Mouse (Mus musculus) liver, embryonic 16.5 days (tissue): ENCODE measurements around the gene Dao. TPM values are rescaled to one million over a fixed set of nuclear protein-coding genes. Genes with fewer than 3 reads are reported as not detected.
A peak's percentile ranks its signal among the peaks of the same experiment; 100 is the strongest.

Source experiments
- ATAC-seq: fragments of 200-750 bp; cut with Nextera tagmentation; 2 replicates; pipeline ENCODE4 v1.8.0; 2017; ENCODE audit warnings: low read depth, mild to moderate bottlenecking, moderate number of reproducible peaks, moderate library complexity
- H3K27ac ChIP-seq: fragments of 300-500 bp; sonication (generic); 2 replicates; pipeline ENCODE4 v1.5.1; 2014; ENCODE audit warnings: mild to moderate bottlenecking, low read length
- H3K27me3 ChIP-seq: fragments of 300-500 bp; sonication (generic); 2 replicates; pipeline ENCODE4 v1.6.1; 2014; ENCODE audit warnings: low read depth, low read length, mixed read lengths; ENCODE audit not compliant: control insufficient read depth, insufficient read depth
- H3K36me3 ChIP-seq: fragments of 300-500 bp; sonication (generic); 2 replicates; pipeline ENCODE4 v1.6.1; 2014; ENCODE audit warnings: mild to moderate bottlenecking; ENCODE audit not compliant: control insufficient read depth, insufficient read depth
- H3K4me1 ChIP-seq: fragments of 300-500 bp; sonication (generic); 2 replicates; pipeline ENCODE4 v1.6.1; 2014; ENCODE audit warnings: low read depth, low read length, mixed read lengths; ENCODE audit not compliant: control insufficient read depth
- H3K4me2 ChIP-seq: fragments of 300-500 bp; sonication (generic); 2 replicates; pipeline ENCODE4 v1.6.1; 2014; ENCODE audit warnings: low read depth, low read length, mixed read lengths
- H3K4me3 ChIP-seq: fragments of 300-500 bp; sonication (generic); 2 replicates; pipeline ENCODE4 v1.5.1; 2014; ENCODE audit warnings: low read depth, mild to moderate bottlenecking, low read length
- H3K9ac ChIP-seq: fragments of 300-500 bp; sonication (generic); 2 replicates; pipeline ENCODE4 v1.6.1; 2014; ENCODE audit warnings: low read depth, low read length
- H3K9me3 ChIP-seq: fragments of 300-500 bp; sonication (generic); replicated peaks from 2 replicates; pipeline ENCODE4 v1.6.1; 2016; ENCODE audit warnings: low read length; ENCODE audit not compliant: control insufficient read depth
- WGBS: fragments of 180-500 bp; shearing (Covaris S2); extraction: QIAGEN DNeasy Blood & Tissue Kit; methylation state at CpG from one replicate; pipeline ENCODE4 v1.1.7; 2014; ENCODE audit not compliant: insufficient replicate concordance; 5-methylcytosine and 5-hydroxymethylcytosine counted together
- polyA plus RNA-seq: library from polyadenylated mRNA; unstranded; fragments of >200 nt; fragmentation: Nextera tagmentation; extraction: Ambion mirVana; gene quantifications from 2 replicates; pipeline ENCODE4 v1.2.1, GENCODE M21; 2015

Gene Dao
- polyA plus RNA-seq, 1 experiment from 2014 or later: 0.21 TPM

DNA sequence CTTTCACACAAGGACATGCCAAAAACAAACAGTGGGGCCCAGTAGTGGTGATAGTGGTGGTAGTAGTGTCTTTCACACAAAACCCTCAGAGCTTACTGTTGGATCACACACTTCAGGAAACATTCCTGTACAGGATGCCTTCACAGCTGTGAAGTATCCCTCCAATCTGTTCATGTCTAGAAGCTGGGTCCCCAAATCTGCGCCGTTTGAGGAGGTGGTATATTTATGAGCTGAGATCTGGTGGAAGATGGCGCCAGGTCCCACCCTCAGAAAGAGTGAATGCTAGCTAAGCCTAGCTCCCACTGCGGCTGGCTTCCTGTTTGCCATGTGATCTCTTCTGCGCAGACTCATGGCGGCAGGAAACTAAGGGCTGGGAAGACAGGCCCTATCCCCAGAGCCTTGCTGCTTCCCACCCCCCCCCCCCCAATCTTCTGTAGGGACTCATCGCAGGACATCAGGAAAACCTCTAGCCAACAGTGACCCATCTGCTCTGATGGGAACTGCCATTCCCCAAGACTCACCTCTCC, 37.8 kb upstream of the Dao start:
- peaks cover 16% of the 10 kb centered on the region for H3K4me1 ChIP-seq
- no peak overlapping the region for H3K4me3 ChIP-seq
- no peak overlapping the region for H3K9ac ChIP-seq
- no peaks in the 10 kb centered on the region for H3K27me3 ChIP-seq
- no peak overlapping the region for H3K27ac ChIP-seq
- H3K4me2 ChIP-seq: no peak overlapping the region
- no peak for ATAC-seq
- WGBS: 90% methylated on average over 7 of the region's 7 CpGs
- 0 out of 2 replicates have a peak, but pooled peaks cover 3% of the 10 kb centered on the region for H3K9me3 ChIP-seq
- H3K36me3 ChIP-seq: peaks cover 44% of the 10 kb centered on the region

DNA sequence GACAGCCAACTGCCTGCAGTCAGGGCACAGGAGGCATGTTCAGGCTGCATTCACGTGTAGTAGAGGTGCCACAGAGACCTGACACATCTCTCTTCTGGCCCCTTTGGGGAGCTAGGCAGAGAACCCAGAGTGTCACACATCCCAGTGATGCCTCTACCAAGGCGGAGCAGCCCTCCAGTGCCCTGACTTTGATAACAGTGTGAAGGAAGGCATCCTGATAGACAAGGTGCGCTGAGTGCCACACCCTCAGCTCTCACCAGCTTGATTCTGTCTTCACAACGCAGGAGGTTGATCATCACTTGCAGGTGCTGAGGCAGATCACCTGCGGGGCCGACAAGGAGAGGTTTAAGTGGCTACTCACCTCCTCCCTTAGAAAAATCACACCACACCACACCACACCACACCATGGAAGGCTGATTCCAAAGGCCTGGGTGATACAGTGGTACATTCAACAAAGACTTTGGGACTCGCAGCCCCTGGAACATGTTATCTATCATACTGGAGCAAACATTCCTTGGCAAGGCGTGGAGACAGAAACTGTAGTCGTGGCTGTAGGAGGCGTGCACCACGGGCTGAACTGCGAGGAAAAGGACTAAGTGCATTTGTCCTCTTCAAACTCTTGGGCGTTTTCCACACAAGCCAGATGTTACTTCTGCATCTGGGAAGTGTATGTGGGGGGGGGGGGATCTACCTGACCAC, 36.9 kb upstream of the Dao start:
- peak; percentile 62 for ATAC-seq
- Histone ChIP-seq H3K9ac (no peak overlapping the region), H3K4me1 (peaks cover 18% of the 10 kb centered on the region), H3K4me2 (no peak overlapping the region), H3K27ac (no peak overlapping the region), H3K36me3 (peaks cover 39% of the 10 kb centered on the region), H3K27me3 (no peaks in the 10 kb centered on the region), H3K9me3 (0 out of 2 replicates have a peak, but pooled peaks cover 3% of the 10 kb centered on the region), H3K4me3 (no peak overlapping the region)
- 66% methylated on average over 13 of the region's 13 CpGs for WGBS

DNA sequence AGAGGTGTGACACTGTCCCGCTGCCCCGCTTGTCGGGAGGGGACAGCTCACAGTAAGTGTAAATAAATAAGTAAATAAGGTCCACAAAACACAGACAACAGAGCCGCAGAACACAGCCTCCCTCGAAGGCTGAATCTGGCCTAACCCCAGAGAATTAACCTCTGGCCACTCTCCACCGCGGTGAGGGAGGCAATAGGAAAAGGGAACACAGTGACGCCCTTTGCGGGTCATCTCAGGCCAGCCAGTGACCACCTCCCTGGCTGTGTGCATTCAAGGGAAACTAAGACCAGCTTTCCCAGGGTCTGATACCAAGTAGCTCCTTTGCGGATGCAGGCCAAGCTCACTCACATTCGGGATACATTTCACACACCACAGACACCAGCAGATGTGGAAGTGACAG, 35.1 kb upstream of the Dao start:
- no peak overlapping the region for H3K27ac ChIP-seq
- ATAC-seq: no peak
- H3K4me2 ChIP-seq: no peak overlapping the region
- H3K4me3 ChIP-seq: no peak overlapping the region
- H3K4me1 ChIP-seq: peaks cover 30% of the 10 kb centered on the region
- WGBS: 84% methylated on average over 11 of the region's 11 CpGs
- no peaks in the 10 kb centered on the region for H3K27me3 ChIP-seq
- H3K9me3 ChIP-seq: 0 out of 2 replicates have a peak, but pooled peaks cover 1% of the 10 kb centered on the region
- H3K9ac ChIP-seq: no peak overlapping the region
- peaks cover 39% of the 10 kb centered on the region for H3K36me3 ChIP-seq

DNA sequence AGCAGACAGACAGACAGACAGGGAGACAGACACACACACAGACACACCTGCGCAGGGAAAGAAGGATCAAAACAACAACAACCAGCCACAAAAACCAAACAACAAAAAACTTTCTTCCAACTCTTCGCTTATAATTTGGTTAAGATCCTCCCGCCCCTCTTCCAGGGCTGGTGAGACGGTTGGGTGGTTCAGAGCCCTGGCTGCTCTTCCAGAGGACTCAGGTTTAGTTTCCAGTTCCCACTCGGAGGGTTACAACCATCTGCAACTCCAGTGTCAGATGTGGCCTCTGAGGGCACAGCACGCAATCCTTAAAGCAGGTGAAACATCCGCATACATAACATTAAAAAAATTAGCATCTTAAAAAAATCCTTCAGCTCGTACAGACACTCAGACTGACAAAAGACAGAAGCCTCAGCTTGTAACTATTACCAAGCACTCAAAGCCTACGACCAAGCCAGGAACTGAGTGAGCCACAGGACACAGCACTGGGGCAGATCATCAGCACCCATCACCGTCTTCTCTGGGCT, 32.0 kb upstream of the Dao start:
- no peak overlapping the region for H3K9ac ChIP-seq
- WGBS: 81% methylated on average over 10 of the region's 10 CpGs

DNA sequence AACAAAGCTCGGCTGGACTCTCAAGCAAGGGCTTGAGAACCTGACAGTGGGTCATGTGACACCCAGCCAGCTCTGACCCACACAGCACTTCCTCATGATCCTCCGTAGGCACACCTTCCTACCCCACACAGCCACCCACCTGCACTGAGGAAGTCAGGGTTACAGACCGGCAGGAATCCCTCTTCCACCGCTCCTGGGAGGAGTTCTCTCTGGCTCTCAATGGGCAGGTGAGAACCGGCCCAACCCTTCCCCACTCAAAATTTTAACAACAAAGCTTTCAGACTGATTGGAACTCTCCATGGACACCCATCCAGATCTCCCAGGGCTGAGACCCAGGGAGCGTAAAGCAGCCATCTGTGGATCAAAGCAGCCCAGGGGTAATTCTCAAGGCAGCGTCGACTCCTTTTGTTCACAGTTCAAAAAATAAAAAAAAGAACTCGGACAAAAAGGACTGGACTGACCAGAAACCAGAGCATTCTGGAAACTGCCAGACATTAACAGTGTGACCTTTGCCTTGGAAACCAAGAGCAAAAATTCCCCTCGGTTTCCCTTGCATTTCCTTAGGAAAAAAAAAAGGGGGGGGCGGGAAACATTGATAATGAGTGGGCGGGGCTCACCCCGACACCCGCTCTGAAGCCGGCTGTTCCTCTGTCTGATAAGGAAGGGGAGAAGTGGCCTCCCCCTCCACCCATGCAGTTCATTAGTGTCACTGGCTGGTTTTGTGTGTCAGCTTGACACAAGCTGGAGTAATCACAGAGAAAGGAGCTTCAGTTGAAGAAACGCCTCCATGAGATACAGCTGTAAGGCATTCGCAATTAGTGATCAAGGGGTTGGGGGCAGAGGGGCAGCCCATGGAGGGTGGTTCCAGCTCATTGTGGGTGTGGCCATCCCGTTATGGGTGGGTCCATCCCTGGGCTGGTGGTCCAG, 30.7 kb upstream of the Dao start:
- Histone ChIP-seq H3K4me3 (peak overlapping the region; percentile 62), H3K9me3 (no peaks in the 10 kb centered on the region), H3K27me3 (no peaks in the 10 kb centered on the region), H3K9ac (peak overlapping the region; percentile 73), H3K27ac (peak overlapping the region; percentile 95), H3K36me3 (peaks cover 18% of the 10 kb centered on the region), H3K4me1 (peaks cover 67% of the 10 kb centered on the region), H3K4me2 (peak overlapping the region; percentile 80)
- peak; percentile 80 for ATAC-seq
- whole genome bisulfite sequencing: 13% methylated on average over 18 of the region's 18 CpGs

More for the DNA sequence above, 32.0 kb upstream of the Dao start:
- Histone ChIP-seq H3K27ac (peak overlapping the region; percentile 31), H3K4me3 (peak overlapping the region; percentile 62), H3K4me1 (peaks cover 58% of the 10 kb centered on the region), H3K9me3 (no peaks in the 10 kb centered on the region), H3K27me3 (no peaks in the 10 kb centered on the region), H3K36me3 (peaks cover 22% of the 10 kb centered on the region), H3K4me2 (peak overlapping the region; percentile 80)
- no peak for ATAC-seq

DNA sequence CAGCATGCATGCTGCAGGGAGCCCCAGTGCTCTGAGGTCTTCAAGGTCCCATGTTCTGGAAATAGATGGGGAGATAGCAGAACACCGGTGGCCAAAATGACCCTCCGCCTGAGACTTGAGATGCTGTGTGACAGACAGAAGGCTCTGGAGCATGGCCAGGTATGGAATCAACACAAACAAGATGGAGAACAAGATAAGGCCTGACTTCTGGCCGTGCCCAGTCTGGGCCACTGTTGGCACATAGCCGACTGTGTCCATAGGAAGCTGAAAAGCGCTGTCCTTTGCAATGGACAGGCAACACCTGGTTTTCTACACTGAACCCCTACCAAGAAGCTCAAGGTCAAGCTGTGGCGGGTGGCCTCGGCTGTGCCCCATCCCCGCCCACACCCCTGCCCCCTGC, 29.7 kb upstream of the Dao start:
- Histone ChIP-seq H3K4me3 (peak overlapping the region; percentile 62), H3K4me2 (peak overlapping the region; percentile 80), H3K9me3 (no peaks in the 10 kb centered on the region), H3K27ac (peak overlapping the region; percentile 95), H3K27me3 (no peaks in the 10 kb centered on the region), H3K4me1 (peaks cover 76% of the 10 kb centered on the region), H3K9ac (peak overlapping the region; percentile 73), H3K36me3 (peaks cover 14% of the 10 kb centered on the region)
- peak; percentile 6; the same call in 1 of the 2 replicates for ATAC-seq
- WGBS: 47% methylated on average over 8 of the region's 8 CpGs

DNA sequence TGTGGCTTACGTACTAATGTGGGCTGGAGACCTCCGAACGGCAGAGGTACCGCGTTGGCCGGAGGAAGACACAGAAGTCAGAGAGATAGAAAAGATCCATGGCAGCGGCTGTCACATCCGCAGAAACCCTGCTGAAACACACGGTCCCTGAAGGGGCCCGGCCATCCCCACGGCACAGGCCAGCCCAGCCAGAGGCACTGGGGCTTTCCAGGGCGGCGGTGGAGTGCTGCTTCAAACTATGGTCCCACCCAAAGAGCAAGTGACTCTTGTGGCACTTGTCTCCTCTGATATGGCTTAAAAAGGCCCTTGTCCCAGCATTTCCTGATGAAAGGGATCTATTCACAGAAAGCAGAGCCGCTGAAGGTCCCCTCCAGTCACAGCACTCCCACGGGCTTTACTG, 28.9 kb upstream of the Dao start:
- H3K36me3 ChIP-seq: peaks cover 7% of the 10 kb centered on the region
- ATAC-seq: no peak
- WGBS: 52% methylated on average over 15 of the region's 15 CpGs
- peak overlapping the region; percentile 80 for H3K4me2 ChIP-seq
- H3K4me1 ChIP-seq: peaks cover 81% of the 10 kb centered on the region
- H3K9ac ChIP-seq: peak overlapping the region; percentile 73
- H3K9me3 ChIP-seq: no peaks in the 10 kb centered on the region
- H3K27ac ChIP-seq: peak overlapping the region; percentile 95
- no peaks in the 10 kb centered on the region for H3K27me3 ChIP-seq
- peak overlapping the region; percentile 62 for H3K4me3 ChIP-seq

DNA sequence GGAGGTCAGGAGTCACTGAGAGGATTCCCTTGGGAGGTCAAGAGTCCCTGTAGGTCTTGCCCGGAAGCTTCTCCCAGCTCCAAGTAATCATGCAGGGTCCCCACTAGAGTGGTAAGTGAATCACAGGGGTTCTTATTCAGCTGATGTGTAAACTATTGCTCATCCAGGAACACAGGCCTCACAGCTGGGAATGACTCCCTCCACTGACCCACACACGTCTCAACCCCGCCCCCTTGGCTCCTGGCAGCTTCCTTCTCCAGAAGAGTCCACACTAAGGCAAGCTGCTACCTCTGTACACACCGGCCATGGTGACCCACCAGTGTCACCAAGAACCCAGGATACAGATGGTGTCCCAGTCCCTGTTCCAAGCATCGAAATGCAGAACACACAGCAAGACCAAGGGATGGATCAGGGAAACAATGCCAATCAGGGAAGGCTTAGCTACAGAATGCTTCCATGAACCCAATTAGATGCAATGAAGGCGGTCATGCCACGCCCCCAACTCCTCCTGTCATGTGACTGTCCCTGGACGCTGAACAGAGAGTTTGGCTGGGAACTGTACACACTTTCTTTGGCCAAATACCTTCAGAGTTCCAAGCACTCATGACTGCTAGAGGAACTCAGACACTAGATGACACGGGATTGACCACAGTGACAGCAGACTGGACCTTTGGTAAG, 27.8 kb upstream of the Dao start:
- peak overlapping the region; percentile 73 for H3K9ac ChIP-seq
- H3K4me1 ChIP-seq: peaks cover 92% of the 10 kb centered on the region
- peak overlapping the region; percentile 80; the same call in 1 of the 2 replicates for H3K4me2 ChIP-seq
- H3K4me3 ChIP-seq: no peak overlapping the region
- WGBS: 60% methylated on average over 9 of the region's 9 CpGs
- peaks cover 3% of the 10 kb centered on the region; the same call in 1 of the 2 replicates for H3K36me3 ChIP-seq
- H3K9me3 ChIP-seq: no peaks in the 10 kb centered on the region
- no peaks in the 10 kb centered on the region for H3K27me3 ChIP-seq
- ATAC-seq: no peak
- peak overlapping the region; percentile 95 for H3K27ac ChIP-seq
